In genomic region chr12:29855007-29855406, GRCm38 (mm10) we compare ENCODE assay signal across 10 mouse cellular contexts.
DNase-seq lines count a peak whose midpoint lies in the region; ATAC-seq and TF ChIP-seq lines count a peak whose summit lies in the region.
"Had no signal": no experiment of that assay in that cellular context is flagged by ENCODE, and none has a peak within 500 bp of the region (broad histone marks: within the 10 kb centered on the region; RNA-seq: fewer than 3 reads in every experiment).

No protein-coding gene starts in this region.

- no peak overlapping the region for H3K27ac ChIP-seq in kidney, embryonic 16.5 days (ENCODE audit: low read length)
- H3K27ac ChIP-seq in ES-E14 (ENCODE audit: insufficient read depth, low read depth, low read length, poor library complexity, severe bottlenecking): no peak overlapping the region
- no peak overlapping the region for H3K27ac ChIP-seq in olfactory bulb, adult 2 months (ENCODE audit: insufficient read depth, low read depth, low read length)
- H3K27ac ChIP-seq: embryonic facial prominence, embryonic 12.5 days; limb, embryonic 12.5 days had no signal

- no peak overlapping the region for H3K9ac ChIP-seq in kidney, embryonic 16.5 days (replicated peaks; ENCODE audit: low read length)
- no peak overlapping the region for H3K9ac ChIP-seq in ES-E14 (ENCODE audit: insufficient read depth, low read depth, low read length, poor library complexity, severe bottlenecking)
- H3K9ac ChIP-seq: embryonic facial prominence, embryonic 12.5 days; limb, embryonic 12.5 days had no signal

- 31% methylated on average over 5 of the region's 5 CpGs for WGBS in kidney, embryonic 16.5 days
- WGBS in olfactory bulb, adult 2 months: 18% methylated on average over 5 of the region's 5 CpGs

- no peaks in the 10 kb centered on the region for H3K9me3 ChIP-seq in kidney, embryonic 16.5 days (ENCODE audit: low read length)
- H3K9me3 ChIP-seq in ES-E14 (ENCODE audit: control insufficient read depth, insufficient read depth, low read depth, low read length): no peaks in the 10 kb centered on the region
- H3K9me3 ChIP-seq: embryonic facial prominence, embryonic 12.5 days; limb, embryonic 12.5 days had no signal

- no peaks in the 10 kb centered on the region for H3K36me3 ChIP-seq in kidney, embryonic 16.5 days (ENCODE audit: insufficient read depth, low read length)
- H3K36me3 ChIP-seq in ES-E14 (ENCODE audit: control insufficient read depth, insufficient read depth, low read length, poor library complexity, severe bottlenecking): no peaks in the 10 kb centered on the region
- H3K36me3 ChIP-seq: embryonic facial prominence, embryonic 12.5 days; limb, embryonic 12.5 days had no signal

- TF ChIP-seq POLR2A in olfactory bulb, adult 2 months (IDR thresholded peaks at IDR 0.05; ENCODE audit: insufficient read depth, low read depth, low read length): no peak

- H3K4me2 ChIP-seq in kidney, embryonic 16.5 days (replicated peaks; ENCODE audit: low read depth, low read length): no peak overlapping the region
- H3K4me2 ChIP-seq: embryonic facial prominence, embryonic 12.5 days; limb, embryonic 12.5 days had no signal

- peak; percentile 12 for DNase-seq in kidney, adult 11 months
- DNase-seq in ES-E14 (ENCODE audit: low read depth, low spot score): peak; percentile 17
- DNase-seq in c-Kit-positive CD71-positive TER-119-positive erythroid progenitor cells, embryonic 14.5 days (ENCODE audit: low spot score): peak; percentile 1
- DNase-seq in gastrocnemius, postnatal 10 days: peak; percentile 72
- peak; percentile 71 to 77 for DNase-seq in left cerebral cortex, postnatal 14 days (ENCODE audit: low spot score in 2 of 2)
- DNase-seq in Muller cell, postnatal 12 days (ENCODE audit: inconsistent ontology term): no peak

- ATAC-seq in kidney, embryonic 16.5 days (ENCODE audit: low FRiP score, low TSS enrichment): no peak

- H3K4me1 ChIP-seq in kidney, embryonic 16.5 days (ENCODE audit: insufficient read depth, low read length): no peaks in the 10 kb centered on the region
- no peaks in the 10 kb centered on the region for H3K4me1 ChIP-seq in ES-E14 (ENCODE audit: control insufficient read depth in 2 of 2, insufficient read depth in 2 of 2, low read length in 2 of 2, poor library complexity in 1 of 2)
- H3K4me1 ChIP-seq in olfactory bulb, adult 2 months (ENCODE audit: control insufficient read depth, insufficient read depth, low read length): peaks cover 4% of the 10 kb centered on the region
- H3K4me1 ChIP-seq: embryonic facial prominence, embryonic 12.5 days; limb, embryonic 12.5 days had no signal

- 0 out of 2 replicates have a peak, but pooled peaks have one; percentile 18 for TF ChIP-seq CTCF in olfactory bulb, adult 2 months (IDR thresholded peaks at IDR 0.05; ENCODE audit: insufficient read depth, low read depth, low read length)

- no peaks in the 10 kb centered on the region for H3K27me3 ChIP-seq in kidney, embryonic 16.5 days (ENCODE audit: insufficient read depth, low read length)
- H3K27me3 ChIP-seq: embryonic facial prominence, embryonic 12.5 days; limb, embryonic 12.5 days had no signal

- intact Hi-C loops in left cerebral cortex, postnatal 14 days (cut with DNase I): no loop called here

- in situ Hi-C loops in ES-E14 (cut with MboI; ENCODE audit: low sequenced_read_pairs in 2 of 2, unreplicated experiment in 2 of 2): no loop called here

- H3K4me3 ChIP-seq in kidney, embryonic 16.5 days (ENCODE audit: low read length): no peak overlapping the region
- no peak overlapping the region for H3K4me3 ChIP-seq in ES-E14 (ENCODE audit: insufficient read depth in 1 of 2, low read depth in 1 of 2, low read length in 2 of 2, poor library complexity in 1 of 2, severe bottlenecking in 1 of 2)
- no peak overlapping the region for H3K4me3 ChIP-seq in olfactory bulb, adult 2 months (ENCODE audit: insufficient read depth, low read depth, low read length)
- H3K4me3 ChIP-seq: embryonic facial prominence, embryonic 12.5 days; limb, embryonic 12.5 days had no signal

TF ChIP-seq in ES-E14, 5 proteins besides CTCF, POLR2A, EP300 and RAD21:
- TF ChIP-seq ZC3H11A (IDR thresholded peaks at IDR 0.05; ENCODE audit: borderline replicate concordance, low read depth, low read length) (0 out of 2 replicates have a peak, but pooled peaks have one; percentile 18), MAFK (IDR thresholded peaks at IDR 0.05; ENCODE audit: insufficient read depth, low read depth, low read length) (no peak)
